Mouse (Mus musculus) granulocyte monocyte progenitor cell, adult 5-6 weeks (primary cell): ENCODE results near the gene Wfdc12. TPM values are rescaled to one million over a fixed set of nuclear protein-coding genes. Genes with fewer than 3 reads are reported as not detected.

Experiments used
- total RNA-seq, 2 experiments: library from RNA; stranded (forward) in 1 of 2; stranded (reverse) in 1 of 2; fragments of 200-712, 200-1000 nt in 1 of 2; fragments of >200 nt in 1 of 2; fragmentation: Nextera tagmentation in 1 of 2; gene quantifications; 2 replicates each; pipeline ENCODE4 v1.2.3; 2014 to 2017

Gene Wfdc12
- total RNA-seq, 2 experiments from 2014 or later = 0.88 TPM; not detected in 1

Other genes with a start within 250 kb of the Wfdc12 start
- 125 and 137 TPM in 2 replicates for gene Ywhab, start 195.6 kb downstream of the Wfdc12 start, total RNA-seq (2014; fragmentation: Nextera tagmentation)
- 64.1 and 69.6 TPM in 2 replicates for gene Ywhab, start 195.6 kb downstream of the Wfdc12 start, total RNA-seq (2017)
- gene Pabpc1l, start 165.2 kb downstream of the Wfdc12 start, total RNA-seq (2014; fragmentation: Nextera tagmentation) = not detected in 2 replicates
- gene Pabpc1l, start 165.2 kb downstream of the Wfdc12 start, total RNA-seq (2017) = not detected in 2 replicates
- gene Stk4, start 120.3 kb downstream of the Wfdc12 start, total RNA-seq (2014; fragmentation: Nextera tagmentation) = 132 and 145 TPM in 2 replicates
- gene Stk4, start 120.3 kb downstream of the Wfdc12 start, total RNA-seq (2017) = 123 and 133 TPM in 2 replicates
- gene Tomm34, start 119.4 kb downstream of the Wfdc12 start, total RNA-seq (2014; fragmentation: Nextera tagmentation) = 58.6 and 64.2 TPM in 2 replicates
- gene Tomm34, start 119.4 kb downstream of the Wfdc12 start, total RNA-seq (2017) = 41.7 and 51.4 TPM in 2 replicates
- gene Kcns1, start 19.5 kb downstream of the Wfdc12 start, total RNA-seq (2014; fragmentation: Nextera tagmentation) = 0.41 TPM in 1 of 2 replicates, not detected in the other
- 0.26 and 0.60 TPM in 2 replicates for gene Kcns1, start 19.5 kb downstream of the Wfdc12 start, total RNA-seq (2017)
- not detected in 2 replicates for gene Wfdc5, start 7.9 kb downstream of the Wfdc12 start, total RNA-seq (2014; fragmentation: Nextera tagmentation)
- gene Wfdc5, start 7.9 kb downstream of the Wfdc12 start, total RNA-seq (2017) = not detected in 2 replicates
- gene Wfdc15a, start 9.5 kb upstream of the Wfdc12 start, total RNA-seq (2014; fragmentation: Nextera tagmentation) = not detected in 2 replicates
- gene Wfdc15a, start 9.5 kb upstream of the Wfdc12 start, total RNA-seq (2017) = not detected in 2 replicates
- gene Wfdc15b, start 31.1 kb upstream of the Wfdc12 start, total RNA-seq (2014; fragmentation: Nextera tagmentation) = not detected in 2 replicates
- not detected in 2 replicates for gene Wfdc15b, start 31.1 kb upstream of the Wfdc12 start, total RNA-seq (2017)
- gene Svs2, start 47.9 kb upstream of the Wfdc12 start, total RNA-seq (2014; fragmentation: Nextera tagmentation) = not detected in 2 replicates
- not detected in 2 replicates for gene Svs2, start 47.9 kb upstream of the Wfdc12 start, total RNA-seq (2017)
- not detected in 2 replicates for gene Svs3b, start 66.0 kb upstream of the Wfdc12 start, total RNA-seq (2014; fragmentation: Nextera tagmentation)
- not detected in 2 replicates for gene Svs3b, start 66.0 kb upstream of the Wfdc12 start, total RNA-seq (2017)
- gene Svs4, start 87.9 kb upstream of the Wfdc12 start, total RNA-seq (2014; fragmentation: Nextera tagmentation) = not detected in 2 replicates
- gene Svs4, start 87.9 kb upstream of the Wfdc12 start, total RNA-seq (2017) = not detected in 2 replicates
- gene Svs3a, start 98.7 kb upstream of the Wfdc12 start, total RNA-seq (2014; fragmentation: Nextera tagmentation) = not detected in 2 replicates
- not detected in 2 replicates for gene Svs3a, start 98.7 kb upstream of the Wfdc12 start, total RNA-seq (2017)
- not detected in 2 replicates for gene Svs6, start 126.1 kb upstream of the Wfdc12 start, total RNA-seq (2014; fragmentation: Nextera tagmentation)
- gene Svs6, start 126.1 kb upstream of the Wfdc12 start, total RNA-seq (2017) = not detected in 2 replicates
- gene Svs5, start 142.1 kb upstream of the Wfdc12 start, total RNA-seq (2014; fragmentation: Nextera tagmentation) = not detected in 2 replicates
- gene Svs5, start 142.1 kb upstream of the Wfdc12 start, total RNA-seq (2017) = not detected in 2 replicates
- 228 and 251 TPM in 2 replicates for gene Slpi, start 198.5 kb upstream of the Wfdc12 start, total RNA-seq (2014; fragmentation: Nextera tagmentation)
- gene Slpi, start 198.5 kb upstream of the Wfdc12 start, total RNA-seq (2017) = 46.7 and 49.3 TPM in 2 replicates
- not detected in 2 replicates for gene Rbpjl, start 212.5 kb upstream of the Wfdc12 start, total RNA-seq (2014; fragmentation: Nextera tagmentation)
- gene Rbpjl, start 212.5 kb upstream of the Wfdc12 start, total RNA-seq (2017) = not detected in 2 replicates
- not detected in 2 replicates for gene Matn4, start 214.6 kb upstream of the Wfdc12 start, total RNA-seq (2014; fragmentation: Nextera tagmentation)
- not detected in 2 replicates for gene Matn4, start 214.6 kb upstream of the Wfdc12 start, total RNA-seq (2017)